Mouse (Mus musculus) liver, postnatal 0 days (tissue): ENCODE results near the gene Ltbp1.

Experiments
- CTCF ChIP-seq: sonication (generic); IDR thresholded peaks from 2 replicates; pipeline ENCODE4 v1.5.1; 2016; ENCODE audit warnings: antibody characterized with exemption, low read depth
- EP300 ChIP-seq: IDR thresholded peaks from 2 replicates; pipeline ENCODE4 v1.6.1; 2016; ENCODE audit warnings: antibody characterized with exemption, low read depth, mild to moderate bottlenecking

DNA sequence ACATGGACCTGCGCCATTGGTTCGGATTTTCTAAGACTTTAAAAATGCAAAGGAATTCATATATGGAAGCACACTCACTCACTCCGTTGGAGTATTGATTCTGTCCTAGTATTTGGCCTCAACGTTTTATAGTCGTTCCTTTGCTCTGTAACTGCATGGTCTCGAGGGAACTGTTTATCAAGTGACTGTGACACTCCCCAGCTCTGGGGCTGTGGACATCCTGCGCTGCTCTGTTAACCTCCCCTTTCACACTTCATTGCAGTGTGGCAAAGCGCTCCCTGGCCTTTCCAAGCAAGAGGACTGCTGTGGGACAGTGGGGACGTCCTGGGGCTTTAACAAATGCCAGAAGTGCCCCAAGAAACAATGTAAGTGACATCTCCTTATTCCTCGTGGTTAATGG, 243.3 kb downstream of the Ltbp1 start:
- TF ChIP-seq CTCF (no peak), EP300 (no peak)
